Mouse (Mus musculus): ENCODE data around the gene Olfr1219. TPM values are rescaled to one million over a fixed set of nuclear protein-coding genes. Genes with fewer than 3 reads are reported as not detected.

Olfr1219 gene
- not detected for total RNA-seq (2021)

DNA sequence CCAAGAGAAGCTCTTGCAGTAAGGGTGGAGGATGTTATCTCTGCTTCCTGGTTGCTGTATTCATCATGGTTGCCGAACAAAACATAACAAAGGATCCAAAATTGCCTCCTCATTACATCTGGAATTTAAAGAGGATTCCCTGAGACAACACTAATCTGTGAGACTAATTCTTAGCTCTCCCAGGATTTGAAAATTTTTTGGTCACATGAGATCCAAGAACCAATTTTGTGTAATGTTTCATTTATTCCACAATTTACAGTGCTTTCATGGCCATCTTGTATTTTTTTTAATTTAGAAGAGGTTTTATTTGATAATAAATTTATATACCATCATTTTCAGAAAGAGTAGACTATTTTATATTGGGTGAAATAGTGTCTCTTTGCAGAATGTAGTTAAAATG lies at the start of gene Olfr1219:
Olfr1219 (minus strand) TSS at position 101 of the 400 bp plus-strand sequence.
- no peak for DNase-seq

DNA sequence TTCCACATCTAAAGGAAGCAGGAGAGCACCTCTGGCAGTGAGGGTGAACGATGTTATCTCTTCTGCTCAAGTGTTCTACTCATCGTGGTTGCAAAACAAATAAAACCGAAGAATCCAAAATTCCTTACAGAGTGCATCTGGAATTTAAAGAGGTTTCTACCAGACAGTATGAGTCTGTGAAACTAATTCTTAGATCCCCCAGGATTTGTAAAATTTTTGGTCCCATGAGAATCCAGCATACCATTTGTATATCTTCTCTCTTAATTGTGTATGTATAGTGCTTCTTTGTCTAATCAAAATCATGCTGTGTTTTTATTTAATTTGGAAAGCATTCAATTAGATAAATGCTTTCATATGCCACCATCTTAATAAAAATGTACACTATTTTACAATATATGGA lies 49.6 kb upstream of the Olfr1219 start, which contains the start of gene Olfr1222:
Olfr1222 (minus strand) TSS at position 101 of the 400 bp plus-strand sequence.
- no peak for DNase-seq

- DNase-seq: no peak
Observed at GRCm38 (mm10) chr2:89117183-89117582, 33.9 kb upstream of the Olfr1219 start, which contains the start of gene Olfr1221. Gene Olfr1221 (minus strand): TSS chr2:89117283.

DNA sequence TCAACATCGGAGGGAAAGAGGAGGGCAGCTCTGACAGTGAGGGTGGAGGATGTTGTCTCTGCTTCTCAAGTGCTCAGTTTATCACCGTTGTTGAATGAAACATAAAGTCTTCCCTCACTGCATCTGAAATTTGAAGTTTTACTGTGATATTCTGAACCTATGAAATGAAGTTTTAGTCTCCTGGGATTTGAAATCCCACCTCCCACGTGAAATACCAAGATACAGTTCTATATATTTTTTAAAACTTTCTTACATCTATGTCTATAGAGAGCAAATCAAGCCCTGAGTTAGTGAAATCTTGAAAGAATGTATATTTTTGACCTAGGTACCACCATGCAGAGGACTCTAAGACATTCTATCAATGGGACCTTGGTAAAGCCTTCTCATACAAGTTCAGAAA lies 23.4 kb upstream of the Olfr1219 start, which contains the start of gene Olfr1220:
Olfr1220 (minus strand) TSS at position 101 of the 400 bp plus-strand sequence.
- no peak for DNase-seq

- no peak for DNase-seq
Observed at GRCm38 (mm10) chr2:89105651-89106050, 22.3 kb upstream of the Olfr1219 start.

DNA sequence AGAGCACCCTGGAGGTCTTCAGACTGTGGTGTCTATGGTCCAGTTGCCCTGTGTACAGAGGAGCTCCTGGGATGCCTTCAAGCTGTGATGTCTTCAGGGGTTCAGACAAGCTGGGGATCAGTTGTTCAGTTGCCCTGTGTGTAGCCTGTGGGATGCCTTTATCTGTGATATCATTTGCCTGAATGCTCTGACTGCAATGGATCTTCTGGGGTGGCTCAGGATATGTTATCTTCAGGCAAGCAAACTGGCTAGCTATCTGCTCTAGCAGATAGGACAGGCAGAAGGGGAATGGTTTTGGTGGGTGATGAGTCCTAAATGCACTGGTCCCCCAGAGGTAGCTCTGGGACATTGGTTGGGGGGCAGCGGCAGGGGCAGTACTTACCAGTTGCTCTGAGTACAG lies 10.5 kb upstream of the Olfr1219 start:
- no peak for DNase-seq

DNA sequence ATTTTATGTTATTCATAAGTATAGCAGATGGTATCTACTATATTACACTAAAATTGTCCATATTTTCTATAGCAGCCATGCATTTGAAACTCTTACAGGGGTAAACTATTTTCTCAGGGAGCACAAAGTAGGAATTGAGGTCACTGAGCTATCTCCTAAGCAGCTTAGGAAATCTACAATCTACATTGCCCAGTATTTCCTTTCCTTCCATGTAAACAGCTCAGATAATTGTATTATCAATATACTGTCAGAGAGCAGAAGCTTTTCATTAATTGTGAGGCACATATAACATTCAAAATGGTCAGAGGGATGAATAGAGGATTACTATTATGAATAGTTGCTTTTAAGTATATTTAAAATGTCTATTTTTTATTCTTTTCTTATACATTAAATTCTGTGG lies 1.8 kb downstream of the Olfr1219 start:
- DNase-seq: no peak

- DNase-seq: no peak
Observed at GRCm38 (mm10) chr2:89061087-89061486, 22.2 kb downstream of the Olfr1219 start, which contains the start of gene Olfr1218. Gene Olfr1218 (minus strand): TSS chr2:89061187.

DNA sequence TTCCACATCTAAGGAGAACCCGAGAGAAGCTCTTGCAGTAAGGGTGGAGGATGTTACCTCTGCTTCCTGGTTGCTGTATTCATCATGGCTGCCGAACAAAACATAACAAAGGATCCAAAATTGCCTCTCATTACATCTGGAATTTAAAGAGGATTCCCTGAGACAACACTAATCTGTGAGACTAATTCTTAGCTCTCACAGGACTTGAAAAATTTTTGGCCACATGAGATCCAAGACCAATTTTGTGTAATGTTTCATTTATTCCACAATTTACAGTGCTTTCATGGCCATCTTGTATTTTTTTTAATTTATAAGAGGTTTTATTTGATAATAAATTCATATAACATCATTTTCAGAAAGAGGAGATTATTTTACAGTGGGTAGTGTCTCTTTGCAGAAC lies 51.3 kb downstream of the Olfr1219 start, which contains the start of gene Olfr1217:
Olfr1217 (minus strand) TSS at position 101 of the 400 bp plus-strand sequence.
- DNase-seq: no peak

Other genes starting within 250 kb of the Olfr1219 start
- not detected for gene Olfr1204, start 234.2 kb downstream of the Olfr1219 start, total RNA-seq (2021)
- not detected for gene Olfr1206, start 220.3 kb downstream of the Olfr1219 start, total RNA-seq (2021)
- gene Olfr1208, start 181.2 kb downstream of the Olfr1219 start, total RNA-seq (2021): not detected
- not detected for gene Olfr1209, start 168.4 kb downstream of the Olfr1219 start, total RNA-seq (2021)
- gene Olfr1211, start 145.4 kb downstream of the Olfr1219 start, total RNA-seq (2021): not detected
- gene Olfr1212, start 129.5 kb downstream of the Olfr1219 start, total RNA-seq (2021): not detected
- not detected for gene Gm13762, start 103.2 kb downstream of the Olfr1219 start, total RNA-seq (2021)
- not detected for gene Olfr1214, start 90.9 kb downstream of the Olfr1219 start, total RNA-seq (2021)
- not detected for gene Olfr1215, start 76.5 kb downstream of the Olfr1219 start, total RNA-seq (2021)
- gene Olfr1216, start 65.2 kb downstream of the Olfr1219 start, total RNA-seq (2021): not detected
- gene Olfr1217, start 51.4 kb downstream of the Olfr1219 start, total RNA-seq (2021): not detected
- gene Olfr1218, start 22.3 kb downstream of the Olfr1219 start, total RNA-seq (2021): not detected
- gene Olfr1220, start 23.3 kb upstream of the Olfr1219 start, total RNA-seq (2021): not detected
- not detected for gene Olfr1221, start 33.8 kb upstream of the Olfr1219 start, total RNA-seq (2021)
- not detected for gene Olfr1222, start 49.5 kb upstream of the Olfr1219 start, total RNA-seq (2021)
- gene Olfr1223, start 68.0 kb upstream of the Olfr1219 start, total RNA-seq (2021): not detected
- gene Olfr1224-ps1, start 80.6 kb upstream of the Olfr1219 start, total RNA-seq (2021): not detected
- not detected for gene Olfr1225, start 91.2 kb upstream of the Olfr1219 start, total RNA-seq (2021)
- gene Olfr1226, start 116.5 kb upstream of the Olfr1219 start, total RNA-seq (2021): not detected
- gene Olfr1228, start 170.5 kb upstream of the Olfr1219 start, total RNA-seq (2021): not detected
- not detected for gene Olfr1229, start 204.5 kb upstream of the Olfr1219 start, total RNA-seq (2021)
- not detected for gene Olfr1230, start 213.8 kb upstream of the Olfr1219 start, total RNA-seq (2021)
- gene Olfr1231, start 223.6 kb upstream of the Olfr1219 start, total RNA-seq (2021): not detected
- not detected for gene Olfr1232, start 246.2 kb upstream of the Olfr1219 start, total RNA-seq (2021)

Measured in heart, postnatal 4 days (tissue).